Comparison of ENCODE assay signal across 35 mouse cellular contexts in the genomic region with DNA sequence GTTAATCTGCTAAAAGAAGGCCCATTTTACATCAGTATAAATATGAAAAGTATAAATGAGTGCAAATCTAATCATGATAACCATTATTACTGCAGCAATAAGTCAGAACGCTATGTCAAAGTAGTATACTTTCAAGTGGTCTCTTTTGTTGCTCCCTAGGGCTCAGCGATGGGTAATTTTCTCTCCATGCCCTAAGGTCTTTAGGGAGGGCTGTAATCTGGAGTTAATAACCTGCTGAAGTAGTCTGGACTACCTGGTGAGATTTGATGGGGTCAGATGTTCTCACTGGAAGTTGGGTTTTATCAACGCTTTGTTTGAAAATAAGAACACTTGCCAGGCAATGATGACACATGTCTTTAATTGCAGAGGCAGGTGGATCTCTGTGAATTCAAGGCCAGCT.
"Had no signal": no experiment of that assay in that cellular context is flagged by ENCODE, and none has a peak within 500 bp of the region (broad histone marks: within the 10 kb centered on the region; RNA-seq: fewer than 3 reads in every experiment).

No protein-coding gene starts in this region.

- H3K4me3 ChIP-seq: heart, embryonic 10.5 days; heart, embryonic 12.5 days; heart, embryonic 13.5 days; heart, embryonic 15.5 days; hindbrain, embryonic 10.5 days; hindbrain, embryonic 12.5 days; hindbrain, embryonic 13.5 days; hindbrain, embryonic 15.5 days; intestine, embryonic 15.5 days; kidney, embryonic 15.5 days; layer of hippocampus, adult 2 months; left cerebral cortex, adult 2 months had no signal

- DNase-seq: heart, postnatal 10 days; heart, postnatal 14 days; heart, postnatal 36 days; kidney, adult 11 months; kidney, adult 18-20 months; kidney, adult 2 months; kidney, adult 8-10 months; kidney, adult 9 months; kidney, postnatal 10 days; kidney, postnatal 14 days; kidney, postnatal 25 days; kidney, postnatal 36 days; kidney, postnatal 4 days; layer of hippocampus, adult 9-11 months; layer of hippocampus, postnatal 36 days had no signal

- H3K36me3 ChIP-seq: heart, embryonic 10.5 days; heart, embryonic 12.5 days; heart, embryonic 13.5 days; heart, embryonic 15.5 days; hindbrain, embryonic 10.5 days; hindbrain, embryonic 12.5 days; hindbrain, embryonic 13.5 days; hindbrain, embryonic 15.5 days; intestine, embryonic 15.5 days; kidney, embryonic 15.5 days had no signal

- H3K4me1 ChIP-seq: hindbrain, embryonic 15.5 days had no signal

- H3K27me3 ChIP-seq: heart, embryonic 12.5 days; heart, embryonic 13.5 days; heart, embryonic 15.5 days; hindbrain, embryonic 12.5 days; hindbrain, embryonic 13.5 days; hindbrain, embryonic 15.5 days; intestine, embryonic 15.5 days; kidney, embryonic 15.5 days had no signal

- H3K9me3 ChIP-seq: heart, embryonic 10.5 days; heart, embryonic 12.5 days; heart, embryonic 13.5 days; heart, embryonic 15.5 days; hindbrain, embryonic 10.5 days; hindbrain, embryonic 12.5 days; hindbrain, embryonic 13.5 days; hindbrain, embryonic 15.5 days; intestine, embryonic 15.5 days; kidney, embryonic 15.5 days had no signal

- ATAC-seq: hindbrain, embryonic 16.5 days; hindbrain, postnatal 0 days; inflammation-experienced regulatory T-cells, adult 6 months; intestine, embryonic 15.5 days; intestine, embryonic 16.5 days; intestine, postnatal 0 days had no signal

- H3K4me2 ChIP-seq: heart, embryonic 11.5 days; heart, embryonic 12.5 days; heart, embryonic 13.5 days; heart, embryonic 15.5 days; hindbrain, embryonic 12.5 days; hindbrain, embryonic 13.5 days; hindbrain, embryonic 14.5 days; hindbrain, embryonic 15.5 days; intestine, embryonic 15.5 days; kidney, embryonic 15.5 days had no signal

- H3K9ac ChIP-seq: heart, embryonic 12.5 days; heart, embryonic 13.5 days; heart, embryonic 15.5 days; hindbrain, embryonic 12.5 days; hindbrain, embryonic 13.5 days; hindbrain, embryonic 14.5 days; hindbrain, embryonic 15.5 days; intestine, embryonic 15.5 days; kidney, embryonic 15.5 days had no signal

- H3K27ac ChIP-seq: heart, embryonic 10.5 days; heart, embryonic 13.5 days; heart, embryonic 15.5 days; hindbrain, embryonic 10.5 days; hindbrain, embryonic 12.5 days; hindbrain, embryonic 13.5 days; hindbrain, embryonic 14.5 days; hindbrain, embryonic 15.5 days; hindbrain, postnatal 0 days; intestine, embryonic 15.5 days; kidney, embryonic 15.5 days; kidney, postnatal 0 days; layer of hippocampus, adult 2 months; left cerebral cortex, adult 2 months had no signal
